Mouse (Mus musculus) large intestine, adult 2 months (tissue): Measurements from ENCODE around the gene Brf1. TPM values are rescaled to one million over a fixed set of nuclear protein-coding genes. Genes with fewer than 3 reads are reported as not detected.

Source experiments
- DNase-seq: peaks from one replicate; pipeline ENCODE4 v3.0.0-alpha.2; 2012; ENCODE audit warnings: low read depth, low spot score
- WGBS: fragments of 180-500 bp; shearing (Covaris S2); methylation state at CpG from one replicate; pipeline ENCODE4 v1.1.7; 2018; 5-methylcytosine and 5-hydroxymethylcytosine counted together
- polyA plus RNA-seq: library from polyadenylated mRNA; depleted of rRNA; stranded (reverse); fragments of >200 nt; gene quantifications from 2 replicates; pipeline ENCODE4 v1.2.3, GENCODE M21; 2012

Gene Brf1
- polyA plus RNA-seq, 1 experiment = 23.4 TPM

DNA sequence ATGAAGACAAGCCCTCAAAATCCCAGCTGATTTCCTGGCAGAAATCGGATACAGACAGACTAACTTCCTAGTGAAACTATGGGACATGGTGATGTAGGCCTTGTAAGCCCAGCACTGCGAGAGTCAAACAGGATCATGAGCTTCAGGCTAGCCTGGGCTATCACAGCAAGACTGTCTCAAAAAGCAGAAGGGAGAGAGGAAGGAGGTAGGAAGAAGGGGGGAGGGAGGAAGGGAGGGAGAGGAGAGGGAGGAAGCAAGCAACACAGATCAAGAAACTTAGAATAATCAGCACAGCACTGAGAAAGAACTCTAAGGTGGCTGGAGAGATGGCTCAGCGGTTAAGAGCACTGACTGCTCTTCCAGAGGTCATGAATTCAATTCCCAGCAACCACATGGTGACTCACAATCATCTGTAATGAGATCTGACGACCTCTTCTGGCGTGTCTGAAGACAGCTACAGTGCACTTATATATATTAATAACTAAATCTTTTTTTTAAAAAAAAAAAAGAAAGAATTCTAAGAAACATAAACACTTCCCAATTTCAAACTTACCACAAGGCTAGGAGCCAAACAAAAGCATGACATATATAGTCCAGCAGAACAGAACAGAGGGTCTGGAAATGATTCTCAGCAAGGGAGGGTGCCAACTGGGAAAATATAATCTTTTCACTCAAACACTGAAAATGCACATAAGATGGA, 9.6 kb downstream of the Brf1 start:
- 80% methylated on average over 5 of the region's 5 CpGs for WGBS
- DNase-seq = no peak

DNA sequence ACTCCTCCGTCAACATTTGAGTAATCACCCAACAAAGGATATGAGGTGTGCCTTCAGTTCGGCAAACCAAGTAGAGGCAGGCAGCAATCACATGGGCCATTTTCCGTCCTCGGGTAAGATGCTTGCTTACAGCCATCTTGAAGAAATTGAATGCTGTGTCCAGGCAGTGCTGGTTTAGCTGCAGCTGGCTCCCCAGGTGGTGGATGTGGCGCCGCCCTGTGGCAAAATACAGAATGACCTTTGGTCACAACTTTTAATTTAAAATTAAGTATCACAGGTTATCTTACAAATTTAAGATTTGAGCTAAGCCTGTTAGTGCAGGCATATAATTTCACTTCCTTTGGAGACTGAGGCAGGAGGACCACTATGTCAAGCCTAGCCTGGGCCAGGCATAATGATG, 12.6 kb downstream of the Brf1 start:
- WGBS = 69% methylated on average over 6 of the region's 6 CpGs
- DNase-seq = no peak

DNA sequence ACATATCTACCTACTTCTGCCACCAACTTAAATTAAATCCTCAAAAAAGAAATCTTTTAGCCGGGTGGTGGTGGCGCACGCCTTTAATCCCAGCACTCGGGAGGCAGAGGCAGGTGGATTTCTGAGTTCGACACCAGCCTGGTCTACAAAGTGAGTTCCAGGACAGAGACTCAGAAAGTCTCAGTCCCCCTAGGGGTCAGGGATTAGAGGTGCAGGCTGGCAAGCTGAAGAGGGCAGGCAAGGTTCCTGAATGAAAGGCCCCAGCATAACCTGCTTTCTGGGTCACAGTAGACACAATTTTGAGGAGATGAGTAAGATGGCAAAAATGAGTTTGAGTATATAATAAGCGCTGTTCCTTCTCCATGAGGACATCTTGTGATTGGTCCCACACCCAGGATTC, 15.2 kb downstream of the Brf1 start:
- 95% methylated on average over 6 of the region's 6 CpGs for WGBS
- DNase-seq = no peak

DNA sequence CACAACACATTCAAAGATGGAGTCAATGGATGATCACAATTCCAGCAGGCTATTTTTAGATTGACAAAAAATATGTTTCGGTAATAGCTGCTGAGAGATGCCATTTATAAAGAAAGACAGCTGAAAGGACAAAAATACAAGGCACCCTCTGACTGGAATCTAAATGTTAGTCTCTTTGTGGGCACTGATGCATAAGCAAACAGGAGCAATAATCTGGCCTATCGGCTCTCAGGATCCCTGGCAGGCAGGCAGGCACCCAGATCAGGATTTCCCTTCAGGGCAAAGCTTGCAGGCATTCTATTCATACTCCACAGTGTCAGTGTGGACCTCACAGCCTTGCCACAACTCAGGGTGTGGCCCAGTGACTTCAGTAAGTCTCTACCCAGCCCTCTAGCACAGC, 18.5 kb downstream of the Brf1 start:
- 81% methylated on average over 2 of the region's 2 CpGs for WGBS
- DNase-seq = no peak

DNA sequence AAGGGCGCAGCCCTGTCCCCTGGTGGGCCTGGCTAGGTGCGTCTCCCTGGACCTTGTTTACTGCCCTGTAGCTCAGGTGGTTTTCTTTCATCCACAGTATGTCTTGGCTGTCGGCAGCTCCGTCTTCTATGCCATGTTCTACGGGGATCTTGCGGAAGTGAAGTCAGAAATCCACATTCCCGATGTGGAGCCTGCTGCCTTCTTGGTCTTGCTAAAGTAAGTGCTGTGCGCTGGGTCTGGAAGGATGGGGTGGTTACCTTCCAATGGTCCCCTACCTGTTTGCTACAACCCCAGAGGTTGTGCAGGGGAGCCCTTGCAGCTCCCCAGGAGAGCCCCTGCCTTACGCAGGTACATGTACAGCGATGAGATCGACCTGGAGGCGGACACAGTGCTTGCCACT, 23.3 kb downstream of the Brf1 start:
- DNase-seq = no peak
- WGBS = 37% methylated on average over 12 of the region's 12 CpGs

DNA sequence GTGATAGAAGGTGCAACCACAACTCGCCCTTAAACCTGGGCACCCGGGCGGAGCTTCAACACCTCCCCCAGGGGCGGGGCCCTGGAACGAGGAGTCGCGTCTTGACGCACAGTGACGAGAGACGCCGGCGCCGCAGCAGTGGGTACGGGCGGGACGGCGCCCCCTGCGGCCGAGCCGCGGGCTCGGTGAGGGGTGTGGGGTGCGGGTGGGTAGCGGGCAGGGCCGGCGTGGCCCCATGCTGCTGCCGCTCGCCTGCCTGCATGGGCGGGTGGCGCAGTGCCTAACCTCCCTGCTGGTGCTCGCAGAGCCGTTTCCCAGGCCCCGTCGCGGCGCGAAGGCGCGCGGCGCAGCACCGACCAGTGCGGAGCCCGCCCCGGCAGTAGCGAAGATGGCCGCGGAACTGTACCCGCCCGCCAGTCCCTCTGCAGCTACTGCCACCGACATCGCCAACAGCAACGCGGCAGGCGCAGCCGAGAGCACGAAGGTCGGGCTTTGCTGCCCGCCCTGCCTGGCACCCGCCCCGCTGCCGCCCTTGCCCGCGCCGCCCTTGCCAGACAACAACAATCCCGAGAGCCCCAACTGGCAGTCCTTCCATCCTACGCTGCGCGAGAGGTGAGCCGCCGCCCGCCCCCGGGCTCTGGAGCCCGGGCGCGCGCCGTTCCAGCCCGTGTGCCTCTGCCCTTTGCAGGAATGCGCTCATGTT, 24.0 kb downstream of the Brf1 start, which contains the start of gene Btbd6:
Gene Btbd6, plus strand, starts transcription at position 112 of the 703 bp plus-strand sequence.
- DNase-seq = peak; percentile 67
- under 1% methylated on average over 80 of the region's 80 CpGs for WGBS

DNA sequence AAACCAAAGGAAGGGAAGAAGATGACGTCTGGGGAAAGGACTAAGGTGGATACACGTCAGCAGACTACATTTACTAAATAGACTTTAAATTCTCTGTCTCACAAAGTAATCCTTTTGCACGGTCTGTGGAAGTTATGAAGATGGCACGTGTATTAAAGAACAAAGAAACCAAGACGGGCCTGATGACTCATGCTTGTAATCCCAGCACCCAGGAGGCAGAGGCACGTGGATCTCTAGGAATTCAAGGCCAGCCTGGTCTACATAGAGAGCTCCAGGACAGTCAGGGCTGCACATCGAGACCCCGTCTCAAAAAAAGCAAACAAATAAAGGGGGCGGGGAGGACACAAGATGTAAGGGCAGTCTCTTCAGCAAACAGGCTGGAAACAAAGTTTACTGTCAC, 25.8 kb downstream of the Brf1 start:
- 81% methylated on average over 9 of the region's 9 CpGs for WGBS
- DNase-seq = no peak

DNA sequence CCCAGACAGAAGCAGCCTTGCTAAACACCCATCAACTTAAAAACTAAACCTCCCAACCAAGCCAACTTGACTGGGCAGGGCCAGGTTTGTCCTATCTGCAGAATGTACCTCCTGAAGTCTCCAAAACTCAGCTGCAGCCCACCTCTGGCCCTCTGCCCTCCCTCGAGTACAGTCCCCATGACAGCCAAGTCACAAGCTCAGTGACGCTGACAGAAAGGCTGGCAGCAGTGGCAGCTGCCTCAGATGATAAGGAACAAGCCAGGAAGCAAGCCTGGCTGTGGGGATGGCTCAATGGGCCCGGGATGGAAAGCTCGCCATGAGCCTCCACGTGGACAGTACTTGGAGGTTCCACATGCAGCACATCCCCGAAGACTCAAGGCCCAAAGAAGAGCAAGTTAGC, 30.9 kb downstream of the Brf1 start:
- 92% methylated on average over 6 of the region's 6 CpGs for WGBS
- no peak for DNase-seq

DNA sequence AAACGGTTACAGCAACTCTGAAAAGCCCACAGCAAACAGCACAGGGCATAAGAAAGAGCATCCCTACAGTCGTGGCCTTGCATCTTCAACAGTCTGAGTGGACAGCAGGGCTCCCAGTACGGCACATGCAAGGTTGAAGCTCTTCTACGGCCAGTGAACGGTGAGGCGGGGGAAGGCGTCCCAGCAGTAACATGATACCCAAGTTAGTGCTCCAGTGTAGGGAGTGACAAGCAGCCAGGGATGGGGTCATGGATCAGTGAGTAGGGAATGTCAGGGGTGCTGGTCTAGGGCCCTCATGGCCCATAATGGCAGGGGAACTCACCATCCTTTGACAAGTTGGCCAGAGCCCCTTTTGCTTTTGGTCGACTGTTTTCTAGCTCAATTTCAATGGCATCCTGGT, 31.6 kb downstream of the Brf1 start:
- no peak for DNase-seq
- 72% methylated on average over 8 of the region's 8 CpGs for WGBS

DNA sequence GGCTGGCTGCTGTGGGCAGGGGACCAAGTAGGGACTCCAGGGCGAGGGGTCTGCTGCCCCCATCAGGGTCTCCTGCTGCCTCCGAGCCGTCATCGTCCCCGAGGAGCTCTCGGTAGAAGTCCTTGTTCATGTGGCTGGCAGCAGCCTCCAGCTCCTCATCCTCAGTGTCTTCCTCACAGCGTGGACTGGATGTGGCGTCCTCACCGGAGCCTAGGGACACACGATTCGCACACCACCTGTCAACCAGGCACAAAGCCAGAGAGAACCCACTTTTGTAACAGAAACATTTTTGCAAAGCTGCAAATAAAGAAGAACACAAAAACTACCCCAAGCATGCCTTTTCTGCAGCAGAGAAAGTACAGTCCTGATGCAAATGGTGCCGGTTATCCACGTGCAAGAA, 34.7 kb downstream of the Brf1 start:
- 94% methylated on average over 13 of the region's 13 CpGs for WGBS

DNA sequence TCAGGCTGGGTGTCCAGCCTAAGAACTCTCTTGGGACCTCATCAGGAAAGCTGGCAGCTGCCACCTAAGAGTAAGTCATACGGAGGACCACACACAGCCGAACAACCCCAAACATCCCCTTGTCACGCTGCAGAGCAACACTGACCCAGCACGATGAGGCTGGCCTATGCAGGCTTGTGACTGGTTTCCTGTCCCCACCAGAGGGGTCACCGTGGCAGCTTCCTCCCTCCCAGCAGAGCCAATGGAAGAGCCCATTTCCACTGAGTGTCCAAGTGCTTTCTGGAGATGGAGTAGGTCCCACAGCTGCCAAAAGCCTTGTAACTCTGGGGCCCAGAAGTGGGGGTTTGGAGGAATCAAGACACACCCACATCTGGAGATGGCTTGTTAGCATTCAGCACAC, 38.6 kb downstream of the Brf1 start:
- DNase-seq = no peak
- WGBS = 68% methylated on average over 5 of the region's 5 CpGs

More for the DNA sequence above, 34.7 kb downstream of the Brf1 start:
- no peak for DNase-seq

DNA sequence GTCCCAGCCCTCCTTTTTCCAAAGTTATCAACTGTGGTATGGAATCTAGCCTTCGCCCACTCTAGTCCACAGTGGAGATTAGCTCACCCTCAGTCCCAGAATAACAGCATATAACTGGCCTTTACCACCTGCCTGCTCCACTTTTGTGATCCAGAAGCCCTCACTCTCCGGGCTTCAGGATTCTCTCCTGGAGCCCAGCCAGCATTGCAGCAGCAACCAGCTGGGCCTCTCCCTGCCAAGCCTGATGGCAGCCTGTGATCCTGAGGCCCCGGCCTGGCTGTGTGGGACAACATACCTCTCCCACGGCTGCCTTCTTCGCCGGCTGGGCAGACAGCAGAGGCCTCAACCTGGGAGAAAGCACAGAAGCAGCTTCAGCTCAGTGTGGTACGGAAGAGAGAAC, 39.1 kb downstream of the Brf1 start:
- no peak for DNase-seq
- 70% methylated on average over 7 of the region's 7 CpGs for WGBS

DNA sequence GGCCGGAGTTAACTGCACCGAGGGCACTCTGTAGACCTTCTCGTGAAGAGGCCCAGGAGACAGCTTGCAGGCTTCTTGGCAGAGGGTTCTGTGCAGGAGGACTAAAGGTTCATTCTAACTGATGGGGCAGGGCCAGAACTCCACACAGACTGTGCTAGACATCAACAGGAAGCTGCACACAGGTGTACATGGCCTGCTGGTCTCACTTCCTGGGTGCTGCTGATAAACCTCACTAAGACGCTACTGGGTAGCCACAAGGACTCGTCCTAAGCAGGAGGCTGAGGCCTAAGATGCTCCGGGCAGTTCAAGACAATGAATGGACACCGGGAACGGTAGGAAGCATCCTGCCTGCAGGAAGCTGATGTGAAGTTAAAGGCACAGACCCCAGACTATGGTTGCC, 41.1 kb downstream of the Brf1 start:
- 87% methylated on average over 8 of the region's 8 CpGs for WGBS
- DNase-seq = no peak

DNA sequence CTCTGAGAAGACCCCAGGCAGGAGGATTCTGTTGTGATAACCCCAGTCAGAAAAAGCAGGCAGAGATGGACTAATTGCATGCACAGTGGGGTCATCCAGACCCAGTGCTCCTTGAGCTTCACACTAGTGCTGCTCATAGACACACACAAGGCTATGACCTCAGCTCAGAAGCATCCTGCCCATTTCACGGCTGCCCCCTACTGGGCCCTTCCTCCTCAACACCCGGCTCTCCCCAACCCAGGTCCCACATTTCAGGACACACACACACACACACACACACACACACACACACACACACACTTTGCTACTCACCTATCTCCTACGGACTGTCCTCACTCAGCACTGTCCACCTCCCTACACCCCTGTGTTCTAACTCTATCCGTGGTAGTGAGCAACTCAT, 42.2 kb downstream of the Brf1 start:
- WGBS = 36% methylated on average over 4 of the region's 4 CpGs
- no peak for DNase-seq

DNA sequence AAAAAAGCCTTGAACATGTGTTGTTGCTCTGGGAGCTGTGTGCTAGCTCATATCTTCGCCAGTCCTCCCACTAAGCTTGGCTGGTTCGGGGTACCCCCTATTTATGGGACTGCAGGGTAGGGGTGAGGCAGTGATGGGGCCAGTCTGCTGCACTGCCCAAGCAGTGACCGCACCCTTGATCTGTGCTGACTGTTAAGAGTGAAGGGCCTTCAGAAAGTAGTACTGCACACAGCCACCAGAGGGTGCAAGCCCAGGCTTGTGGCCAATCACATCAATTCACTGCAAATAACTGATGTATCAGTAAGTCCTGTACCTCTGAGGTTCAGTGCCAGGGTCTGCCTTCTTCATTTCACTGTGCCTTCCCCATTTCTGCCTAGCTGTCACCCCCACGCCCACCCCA, 44.7 kb downstream of the Brf1 start:
- DNase-seq = no peak
- WGBS = 32% methylated on average over 4 of the region's 4 CpGs

DNA sequence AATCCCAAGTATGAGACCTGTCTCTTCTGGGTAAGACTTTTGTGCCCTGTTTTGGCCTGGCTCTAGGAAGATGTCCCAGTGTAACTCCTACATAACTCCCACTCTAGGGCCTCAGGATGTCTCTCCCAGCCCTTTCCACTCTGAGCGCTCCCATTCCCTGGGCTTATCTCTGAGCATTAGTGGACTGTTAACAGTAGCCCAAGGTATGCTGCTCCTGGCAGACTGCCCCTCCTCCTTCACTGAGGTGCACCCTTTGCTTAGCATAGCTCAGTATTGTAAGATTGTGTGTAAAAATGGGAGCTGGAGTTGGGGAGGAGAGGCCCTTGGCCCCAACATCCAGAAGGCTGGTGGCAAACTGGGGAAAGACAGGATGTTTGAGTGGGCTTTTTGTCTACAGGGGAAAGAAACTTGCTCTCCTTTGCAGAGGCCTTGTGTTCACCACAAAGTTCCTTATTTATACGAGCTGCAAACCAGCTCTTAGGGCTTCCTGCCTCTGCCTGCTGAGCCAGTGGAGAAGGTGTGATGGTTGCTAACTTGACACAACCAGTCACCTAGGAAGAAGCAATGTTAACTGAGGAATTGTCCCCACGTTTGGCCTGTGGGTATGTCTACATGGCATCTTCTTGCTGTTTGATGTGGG, 47.5 kb downstream of the Brf1 start:
- WGBS = 70% methylated on average over 3 of the region's 3 CpGs
- DNase-seq = no peak

DNA sequence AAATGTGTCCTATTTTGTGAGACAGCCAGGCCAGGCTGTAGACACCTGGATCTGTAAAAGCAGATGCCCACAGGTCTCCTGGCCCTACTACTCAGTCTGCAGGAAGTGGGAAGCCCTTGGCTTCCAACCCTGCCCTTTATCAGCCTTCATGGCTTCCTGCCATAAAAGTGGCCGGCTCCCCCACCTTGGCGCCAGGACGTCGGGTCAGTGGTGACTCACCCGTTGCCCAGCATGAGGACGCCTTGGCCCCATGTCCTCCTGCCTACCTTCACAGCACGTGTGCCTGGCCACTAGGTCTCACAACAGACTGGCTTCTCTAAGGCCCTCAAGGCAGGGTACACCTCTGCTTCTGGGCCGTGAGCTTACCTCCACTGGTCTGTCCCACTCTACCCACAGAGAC, 48.1 kb downstream of the Brf1 start:
- WGBS = 11% methylated on average over 8 of the region's 8 CpGs
- DNase-seq = no peak

DNA sequence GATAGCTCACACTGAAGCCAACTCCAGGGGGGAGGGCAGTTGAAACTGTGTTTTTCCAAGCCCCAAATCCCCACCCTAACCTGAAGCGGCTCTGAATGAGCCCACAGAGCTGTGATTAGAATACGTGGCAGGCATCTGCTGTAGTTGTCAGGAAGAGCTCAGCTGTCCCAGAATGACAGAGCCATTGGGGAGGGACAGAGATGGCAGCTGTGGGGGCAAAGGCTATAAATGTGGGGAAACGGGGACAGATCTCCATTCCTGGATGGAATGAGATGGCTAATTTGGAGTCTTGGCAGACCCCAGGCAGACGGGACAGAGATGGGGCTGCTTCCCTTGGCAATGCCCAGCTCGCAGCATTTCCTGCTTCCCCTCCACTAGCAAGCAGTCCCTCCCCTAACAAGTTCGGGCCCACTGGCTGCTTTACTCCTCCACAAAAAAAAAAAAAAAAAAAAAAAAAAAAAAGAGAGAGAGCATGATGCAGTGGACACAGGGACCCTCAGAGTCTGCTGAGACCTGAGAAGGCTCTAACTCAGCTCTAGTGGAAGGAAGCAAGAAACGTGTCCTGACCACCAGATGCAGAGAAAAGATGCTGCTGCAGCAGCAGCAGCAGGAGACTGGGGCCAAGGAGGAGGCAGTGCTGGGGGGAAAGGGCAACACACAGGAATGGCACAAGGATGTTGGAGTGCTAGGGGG, 49.2 kb downstream of the Brf1 start:
- DNase-seq = no peak
- 30% methylated on average over 7 of the region's 7 CpGs for WGBS

DNA sequence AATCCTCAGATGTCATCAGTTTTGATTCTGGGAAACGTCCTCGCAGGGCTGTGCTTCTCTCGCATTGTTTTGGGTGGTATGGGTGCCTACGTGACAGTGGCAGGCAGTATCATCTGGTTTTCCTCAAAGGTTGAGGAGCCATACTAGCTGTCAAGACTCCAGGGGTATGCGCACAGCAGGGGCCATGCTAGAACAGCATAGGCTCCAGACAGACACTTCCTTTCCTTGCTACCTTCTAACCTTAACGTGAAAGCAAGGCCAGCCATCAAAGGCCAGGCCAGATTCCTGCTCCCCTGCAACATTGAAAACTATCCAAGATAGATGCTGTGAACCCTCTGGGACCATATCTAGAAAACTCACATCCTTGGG, 49.8 kb downstream of the Brf1 start:
- DNase-seq = no peak
- 12% methylated on average over 6 of the region's 6 CpGs for WGBS

DNA sequence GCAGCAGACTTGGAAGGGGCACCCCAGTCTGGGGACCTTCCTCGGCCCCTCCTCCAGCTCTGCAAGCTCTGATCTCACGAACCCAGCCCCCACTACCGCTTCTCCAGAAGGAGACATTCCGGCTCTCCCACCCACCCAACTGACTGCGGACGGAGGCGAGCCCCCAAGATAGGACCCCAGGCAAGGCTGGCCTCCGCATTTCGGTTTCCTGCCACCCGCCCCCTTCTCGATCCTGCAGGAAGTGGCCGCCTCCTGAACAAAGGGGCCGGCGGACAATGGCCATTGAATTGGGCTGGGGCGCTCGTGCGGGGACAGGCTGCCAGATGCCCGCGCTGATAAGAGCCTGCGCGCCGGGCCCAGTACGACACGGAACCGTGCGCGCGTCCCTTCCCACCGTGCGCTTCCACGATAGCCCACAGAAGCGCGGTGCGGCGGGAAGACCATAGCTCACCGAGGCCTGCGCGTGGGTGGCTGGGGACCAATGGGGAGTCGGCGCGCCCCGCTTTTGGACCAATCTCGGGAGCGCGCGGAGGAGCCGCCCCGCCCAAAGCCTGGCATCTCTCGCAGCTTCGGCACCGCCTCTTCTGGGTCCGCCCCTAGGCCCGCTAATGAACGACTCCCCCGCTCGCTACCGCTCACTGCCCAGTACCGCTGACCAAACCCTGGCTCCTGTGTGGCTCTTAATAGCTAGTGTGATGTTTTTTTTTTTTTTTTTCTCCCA, 50.3 kb downstream of the Brf1 start:
- DNase-seq = no peak
- WGBS = under 1% methylated on average over 58 of the region's 58 CpGs
